Mouse (Mus musculus) small intestine, adult 2 months (tissue): ENCODE measurements around the gene Bpifc.

Experiments used
- CTCF ChIP-seq: fragments of 200-500 bp; IDR thresholded peaks from 2 replicates; pipeline ENCODE4 v1.5.1; 2012; ENCODE audit warnings: low read depth, mild to moderate bottlenecking, control low read depth, inconsistent platforms, low read length, moderate library complexity, mixed read lengths; ENCODE audit not compliant: insufficient replicate concordance, insufficient read length; ENCODE audit errors: extremely low read depth
- POLR2A ChIP-seq: fragments of 200-500 bp; IDR thresholded peaks from 2 replicates; pipeline ENCODE4 v1.6.1; 2012; ENCODE audit warnings: low read depth, mild to moderate bottlenecking, control low read depth, inconsistent platforms, low read length, moderate library complexity

DNA sequence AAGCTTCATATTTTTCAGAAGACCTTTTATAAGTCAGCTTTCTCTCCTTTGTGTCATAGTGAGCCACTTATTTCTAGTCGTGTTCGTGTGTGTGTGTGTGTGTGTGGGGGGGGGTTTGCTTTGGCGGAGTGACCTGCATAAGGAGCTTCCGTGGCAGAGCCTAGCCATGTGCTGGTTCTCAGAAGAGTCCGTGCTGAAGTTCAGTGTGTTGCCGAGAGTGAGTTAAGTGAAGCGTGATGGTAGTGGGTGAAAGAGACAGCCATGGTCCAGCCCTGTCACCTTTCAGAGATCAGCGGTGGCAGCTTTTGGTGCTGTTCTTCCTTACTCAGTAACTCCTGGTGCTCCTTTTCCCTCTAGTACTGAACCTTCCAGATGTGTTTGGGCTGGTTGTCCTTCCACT is 32.4 kb upstream of the Bpifc start:
- TF ChIP-seq CTCF (no peak), POLR2A (no peak)
